Comparison of ENCODE assay signal across 22 mouse cellular contexts in genomic region chr13:32417907-32418306, GRCm38 (mm10).
DNase-seq lines count a peak whose midpoint lies in the region; ATAC-seq and TF ChIP-seq lines count a peak whose summit lies in the region.
"Had no signal": no experiment of that assay in that cellular context is flagged by ENCODE, and none has a peak within 500 bp of the region (broad histone marks: within the 10 kb centered on the region; RNA-seq: fewer than 3 reads in every experiment).

No protein-coding gene starts in this region.

- peak; percentile 15 for DNase-seq in 416B (ENCODE audit: low read depth)
- peak; percentile 10 for DNase-seq in CH12.LX (ENCODE audit: extremely low read depth)
- no peak for DNase-seq in ovary, postnatal 10 days (ENCODE audit: low spot score)
- DNase-seq in layer of hippocampus, adult 11-12 months (ENCODE audit: low spot score) = no peak
- no peak for DNase-seq in left cerebral cortex, postnatal 14 days (ENCODE audit: low spot score in 2 of 2)
- DNase-seq: adrenal gland, adult 2 months; adrenal gland, postnatal 10 days; adrenal gland, postnatal 25 days; B cell, adult 2 months; cerebellum, adult 11 months; cerebellum, adult 18-20 months; cerebellum, adult 8-10 months; cerebellum, adult 9-11 months; cerebellum, postnatal 14 days; cerebellum, postnatal 36 days; forebrain, postnatal 0 days had no signal

- H3K79me2 ChIP-seq in CH12.LX (replicated peaks; ENCODE audit: control insufficient read depth, extremely low read depth, insufficient read depth, poor library complexity, severe bottlenecking) = no peaks in the 10 kb centered on the region

- peaks cover 2 to 26% of the 10 kb centered on the region in 2 experiments for H3K4me1 ChIP-seq in CH12.LX (ENCODE audit: control insufficient read depth in 1 of 2, insufficient read depth in 2 of 2)
- H3K4me1 ChIP-seq: embryonic facial prominence, embryonic 10.5 days; embryonic facial prominence, embryonic 12.5 days; forebrain, embryonic 13.5 days; forebrain, embryonic 15.5 days had no signal

- dilution Hi-C loops in CH12.LX (cut with MboI; ENCODE audit: extremely low pct_ligation_motif_present, extremely low pct_unique_long_range_greater_than_20kb, low sequenced_read_pairs) = no loop called here

- H3K4me2 ChIP-seq in CH12.LX (ENCODE audit: insufficient read depth, low read depth, poor library complexity, severe bottlenecking) = no peak overlapping the region
- H3K4me2 ChIP-seq: embryonic facial prominence, embryonic 12.5 days; forebrain, embryonic 13.5 days; forebrain, embryonic 15.5 days had no signal

- H3K4me3 ChIP-seq in CH12.LX (replicated peaks in 1 of 3; ENCODE audit: low read depth in 2 of 3, low read length in 2 of 3, poor library complexity in 1 of 3) = no peak overlapping the region
- H3K4me3 ChIP-seq: embryonic facial prominence, embryonic 10.5 days; embryonic facial prominence, embryonic 12.5 days; forebrain, embryonic 13.5 days; forebrain, embryonic 15.5 days had no signal

- ATAC-seq in granulocyte monocyte progenitor cell, adult 5-6 weeks (replicated peaks; ENCODE audit: poor library complexity, severe bottlenecking) = peak; percentile 45; the same call in 1 of the 2 replicates
- ATAC-seq: CD4-positive, CD25-positive, alpha-beta regulatory T cell, adult 4 months; forebrain, embryonic 13.5 days; forebrain, embryonic 15.5 days; forebrain, postnatal 0 days had no signal

- no peak for TF ChIP-seq EP300 in CH12.LX (IDR thresholded peaks at IDR 0.05; ENCODE audit: low read length)

- no peak for TF ChIP-seq CTCF in CH12.LX (conservative IDR thresholded peaks at IDR 0.05 in 1 of 2, IDR thresholded peaks at IDR 0.05 in 1 of 2; ENCODE audit: low read depth in 2 of 2, low read length in 2 of 2)

- no peak for TF ChIP-seq POLR2A in CH12.LX (IDR thresholded peaks at IDR 0.05; ENCODE audit: low read depth, low read length)

- no peak for TF ChIP-seq RAD21 in CH12.LX (IDR thresholded peaks at IDR 0.05; ENCODE audit: low read depth, low read length)

- in situ Hi-C loops in CH12.LX (cut with MboI; ENCODE audit: low pct_ligation_motif_present, low pct_unique_long_range_greater_than_20kb, low sequenced_read_pairs) = loop anchor here (10.0 kb wide), 2 partner anchors 203 to 613 kb away; partner anchors contain the start of gene Foxc1

- H3K9me3 ChIP-seq in CH12.LX (replicated peaks; ENCODE audit: low read length) = no peaks in the 10 kb centered on the region
- H3K9me3 ChIP-seq: embryonic facial prominence, embryonic 10.5 days; embryonic facial prominence, embryonic 12.5 days; forebrain, embryonic 13.5 days; forebrain, embryonic 15.5 days had no signal

- H3K36me3 ChIP-seq in CH12.LX (replicated peaks in 1 of 2; ENCODE audit: control insufficient read depth in 1 of 2, insufficient read depth in 1 of 2, low read length in 1 of 2) = no peaks in the 10 kb centered on the region
- H3K36me3 ChIP-seq: embryonic facial prominence, embryonic 10.5 days; embryonic facial prominence, embryonic 12.5 days; forebrain, embryonic 15.5 days had no signal

- H3K9ac ChIP-seq in CH12.LX (ENCODE audit: insufficient read depth, low read depth) = no peak overlapping the region
- H3K9ac ChIP-seq: embryonic facial prominence, embryonic 12.5 days; forebrain, embryonic 13.5 days; forebrain, embryonic 15.5 days; forebrain, postnatal 0 days had no signal

- no peaks in the 10 kb centered on the region for H3K27me3 ChIP-seq in CH12.LX (replicated peaks)
- H3K27me3 ChIP-seq: embryonic facial prominence, embryonic 12.5 days; forebrain, embryonic 13.5 days; forebrain, embryonic 15.5 days had no signal

- intact Hi-C loops in left cerebral cortex, postnatal 14 days (cut with DNase I) = loop anchor here (10.0 kb wide), 1 partner anchor 193 kb away; no protein-coding TSS in a partner anchor

- no peak overlapping the region for H3K27ac ChIP-seq in CH12.LX (ENCODE audit: insufficient read depth, low read depth)
- H3K27ac ChIP-seq: embryonic facial prominence, embryonic 10.5 days; embryonic facial prominence, embryonic 12.5 days; forebrain, embryonic 13.5 days; forebrain, embryonic 15.5 days had no signal

TF ChIP-seq in CH12.LX, 34 proteins besides CTCF, POLR2A, EP300 and RAD21:
- TF ChIP-seq ZKSCAN1 (IDR thresholded peaks at IDR 0.05; ENCODE audit: borderline replicate concordance, low read depth, low read length) = no peak
- TF ChIP-seq NRF1 (IDR thresholded peaks at IDR 0.05; ENCODE audit: low read depth, low read length) = no peak
- TF ChIP-seq SIN3A (IDR thresholded peaks at IDR 0.05; ENCODE audit: low read length) = no peak
- no peak for TF ChIP-seq MEF2A (IDR thresholded peaks at IDR 0.05; ENCODE audit: borderline replicate concordance, low read depth, low read length)
- TF ChIP-seq MAX (IDR thresholded peaks at IDR 0.05; ENCODE audit: low read length) = no peak
- no peak for TF ChIP-seq TCF12 (IDR thresholded peaks at IDR 0.05; ENCODE audit: low read depth, low read length)
- no peak for TF ChIP-seq TBP (conservative IDR thresholded peaks at IDR 0.05; ENCODE audit: low read depth, low read length)
- TF ChIP-seq ZMIZ1 (IDR thresholded peaks at IDR 0.05; ENCODE audit: low read depth, low read length) = no peak
- TF ChIP-seq ZNF384 (IDR thresholded peaks at IDR 0.05; ENCODE audit: low read depth, low read length) = no peak
- no peak for TF ChIP-seq IRF4 (IDR thresholded peaks at IDR 0.05; ENCODE audit: low read depth, low read length)
- TF ChIP-seq MXI1 (IDR thresholded peaks at IDR 0.05; ENCODE audit: low read depth, low read length) = no peak
- TF ChIP-seq MAFK (IDR thresholded peaks at IDR 0.05; ENCODE audit: insufficient replicate concordance, low read length) = no peak

Comparison
In these comparisons a context has a peak if more than half of its experiments do, and no peak if none do; other contexts are left out.
1. DNase-seq: peak in 416B (single experiment) and CH12.LX (single experiment); none in ovary, postnatal 10 days (single experiment), layer of hippocampus, adult 11-12 months (single experiment) and left cerebral cortex, postnatal 14 days (0 of 2).